Mouse (Mus musculus) C2C12 (cell line): Measurements from ENCODE around the gene Mrpl35.

Experiments
- CEBPB ChIP-seq: IDR thresholded peaks from one replicate; pipeline ENCODE4 v1.6.1; 2011; ENCODE audit warnings: low read depth, mild to moderate bottlenecking, control low read depth, moderate library complexity
- CTCF ChIP-seq: IDR thresholded peaks from one replicate; pipeline ENCODE4 v1.5.1; 2011; ENCODE audit not compliant: control insufficient read depth, insufficient read depth, insufficient read length
- FOSL1 ChIP-seq: IDR thresholded peaks from one replicate; pipeline ENCODE4 v1.8.0; 2011; ENCODE audit warnings: mild to moderate bottlenecking, low read length; ENCODE audit not compliant: poor library complexity, insufficient read depth, severe bottlenecking
- MAX ChIP-seq: IDR thresholded peaks from one replicate; pipeline ENCODE4 v1.6.1; 2011; ENCODE audit warnings: mild to moderate bottlenecking, control low read depth
- MYOD1 ChIP-seq: IDR thresholded peaks from one replicate; pipeline ENCODE4 v1.6.1; 2011; ENCODE audit warnings: low read depth; ENCODE audit not compliant: control insufficient read depth, insufficient read length
- MYOG ChIP-seq: IDR thresholded peaks from one replicate; pipeline ENCODE4 v1.6.1; 2011; ENCODE audit not compliant: control insufficient read depth, insufficient read length; ENCODE audit errors: extremely low read depth
- USF1 ChIP-seq: IDR thresholded peaks from one replicate; pipeline ENCODE4 v1.6.1; 2011; ENCODE audit warnings: low read depth, mild to moderate bottlenecking, control low read depth, moderate library complexity

GRCm38 (mm10) chr6:71812820-71813219, 13.9 kb downstream of the Mrpl35 start:
- TF ChIP-seq USF1 (no peak), MYOG (no peak), CTCF (no peak), MAX (no peak), MYOD1 (no peak), FOSL1 (no peak), CEBPB (no peak)
